Mouse (Mus musculus) WW6 (cell line): ENCODE data around the gene Vmn1r79.
"Not testable (repeated sequence)": the region's sequence is repeated elsewhere in the genome, so short reads cannot be mapped to it uniquely, and the experiment has no call there.

Source experiments
- DNase-seq: peaks from one replicate; pipeline ENCODE4 v3.0.0-alpha.2; 2013; ENCODE audit warnings: low read depth, low spot score

Vmn1r79 gene

GRCm38 (mm10) chr7:12170979-12171378, at the start of gene Vmn1r79:
TSS of gene Vmn1r79 (plus strand) at chr7:12171279.
- DNase-seq: not testable (repeated sequence)

GRCm38 (mm10) chr7:12149957-12150356, 21.1 kb upstream of the Vmn1r79 start, which contains the start of gene Vmn1r78:
TSS of gene Vmn1r78 (plus strand) at chr7:12150257.
- DNase-seq: no peak

DNA sequence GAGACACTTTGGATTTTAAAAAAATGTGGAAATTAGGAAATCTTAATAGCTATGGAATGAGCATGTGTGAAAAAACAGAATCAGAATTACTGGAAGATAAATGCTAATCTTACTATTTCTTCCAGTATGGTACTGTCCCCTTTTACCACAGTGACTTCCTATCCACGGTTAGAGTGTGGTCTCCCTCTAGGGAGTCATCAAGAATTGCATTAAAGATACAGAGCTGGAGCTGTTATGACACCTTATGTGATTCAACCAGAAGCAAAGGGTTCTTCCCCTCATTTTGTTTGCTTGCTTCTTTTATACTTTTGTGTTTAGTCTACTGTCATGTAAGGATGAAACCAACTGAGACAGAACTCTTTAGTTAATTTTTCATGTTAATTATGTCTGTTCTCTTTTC, 14.6 kb upstream of the Vmn1r79 start:
- DNase-seq: not testable (repeated sequence)

- DNase-seq: not testable (repeated sequence)
Measured at GRCm38 (mm10) chr7:12172926-12173325, 1.8 kb downstream of the Vmn1r79 start.

DNA sequence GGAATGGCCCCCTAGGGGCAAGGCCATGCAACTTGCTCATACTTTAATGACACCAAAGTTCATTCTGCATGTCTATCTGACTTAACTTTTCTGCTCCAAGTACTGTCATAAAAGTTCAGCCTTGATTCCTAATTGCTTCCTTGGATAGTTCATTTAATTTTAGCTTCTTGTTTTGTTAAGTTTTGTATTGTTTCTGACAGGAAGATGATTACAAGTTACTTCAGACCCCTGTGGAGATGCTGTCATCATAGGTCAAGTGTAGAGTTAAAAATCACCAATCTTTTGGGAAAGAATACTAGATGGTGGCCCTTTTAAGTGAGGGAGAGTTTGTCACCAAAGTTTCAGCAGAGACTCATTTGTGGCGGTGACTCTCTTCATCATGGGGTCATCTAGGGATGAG, 17.9 kb downstream of the Vmn1r79 start, which contains the start of gene Vmn1r80:
Gene Vmn1r80 (plus strand): TSS at position 301 of the 400 bp plus-strand sequence.
- DNase-seq: peak; percentile 4

GRCm38 (mm10) chr7:12204141-12204540, 33.1 kb downstream of the Vmn1r79 start:
- DNase-seq: no peak
